8 mouse cellular contexts compared by ENCODE assay signal in the genomic region with DNA sequence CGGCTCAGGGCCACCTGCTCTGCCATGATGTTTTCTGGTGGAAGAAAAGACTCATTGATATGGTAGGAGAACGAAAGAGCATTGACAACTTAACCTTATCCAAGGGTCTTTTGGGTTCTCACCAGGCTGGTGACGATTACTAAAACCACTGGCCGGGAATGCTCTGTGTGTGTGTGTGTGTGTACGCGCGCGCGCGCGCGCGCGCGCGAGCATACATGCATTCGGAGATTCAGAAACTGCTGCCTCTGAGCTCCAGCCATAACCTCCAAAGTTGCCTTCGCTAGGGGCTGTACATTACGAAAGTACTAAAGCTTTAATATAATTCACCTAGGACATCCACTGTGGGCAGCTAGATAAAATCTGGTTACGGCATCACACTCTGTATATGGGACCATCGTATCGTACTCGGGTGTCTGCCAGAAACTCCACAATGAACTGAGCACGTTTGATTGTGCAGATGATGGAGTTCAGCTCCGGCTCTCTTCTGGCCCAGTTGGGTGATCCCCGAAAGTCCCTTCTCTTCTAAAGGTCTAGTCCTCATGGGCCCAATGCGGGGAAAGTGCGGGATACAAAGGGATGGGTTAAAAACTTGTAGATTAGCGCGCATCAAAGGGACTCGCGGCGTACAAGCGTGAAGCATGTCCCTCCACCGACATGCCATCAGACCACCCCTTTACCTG. TPM values are rescaled to one million over a fixed set of nuclear protein-coding genes. Genes with fewer than 3 reads are reported as not detected.
DNase-seq lines count a peak whose midpoint lies in the region; ATAC-seq and TF ChIP-seq lines count a peak whose summit lies in the region.
"Had no signal": no experiment of that assay in that cellular context is flagged by ENCODE, and none has a peak within 500 bp of the region (broad histone marks: within the 10 kb centered on the region; RNA-seq: fewer than 3 reads in every experiment).

No protein-coding gene starts in this region.

- H3K27me3 ChIP-seq in lung, embryonic 14.5 days (ENCODE audit: insufficient read depth, low read length), result no peaks in the 10 kb centered on the region
- no peaks in the 10 kb centered on the region for H3K27me3 ChIP-seq in forebrain, embryonic 10.5 days (ENCODE audit: poor library complexity, severe bottlenecking)
- no peaks in the 10 kb centered on the region for H3K27me3 ChIP-seq in liver, adult 2 months (ENCODE audit: control insufficient read depth, insufficient read depth, low read length)
- H3K27me3 ChIP-seq in stomach, embryonic 15.5 days (replicated peaks), result no peaks in the 10 kb centered on the region

- TF ChIP-seq CTCF in lung, embryonic 14.5 days (IDR thresholded peaks at IDR 0.05; ENCODE audit: low read depth), result no peak
- TF ChIP-seq CTCF in liver, adult 2 months (IDR thresholded peaks at IDR 0.05; ENCODE audit: low read depth, low read length), result no peak

- DNase-seq in lung, embryonic 14.5 days, result peak; percentile 22
- DNase-seq in lung, postnatal 14 days, result no peak
- DNase-seq in ZHBTc4 (ENCODE audit: low read depth, low spot score), result peak; percentile 9
- DNase-seq in forebrain, embryonic 10.5 days (ENCODE audit: extremely low spot score, low spot score), result no peak
- peak; percentile 24 for DNase-seq in liver, adult 2 months (ENCODE audit: extremely low read depth, low read depth, low spot score)
- DNase-seq in urinary bladder, postnatal 4 days (ENCODE audit: low spot score in 2 of 2), result no peak

- H3K9ac ChIP-seq in lung, embryonic 14.5 days, result peak overlapping the region; percentile 55
- H3K9ac ChIP-seq in liver, adult 2 months (ENCODE audit: low read depth, low read length), result peak overlapping the region; percentile 43
- H3K9ac ChIP-seq in stomach, embryonic 15.5 days, result peak overlapping the region; percentile 29

- ATAC-seq in lung, embryonic 14.5 days (ENCODE audit: insufficient read depth), result peak; percentile 32
- ATAC-seq in stomach, embryonic 15.5 days (ENCODE audit: insufficient read depth, low FRiP score, low read depth), result peak; percentile 13; the same call in 1 of the 2 replicates

- peaks cover 8% of the 10 kb centered on the region; the same call in 1 of the 2 replicates for H3K36me3 ChIP-seq in lung, embryonic 14.5 days (ENCODE audit: insufficient read depth)
- peaks cover 6% of the 10 kb centered on the region; the same call in 1 of the 2 replicates for H3K36me3 ChIP-seq in forebrain, embryonic 10.5 days (replicated peaks)
- H3K36me3 ChIP-seq in liver, adult 2 months (ENCODE audit: control insufficient read depth, insufficient read depth, low read length), result peaks cover 24% of the 10 kb centered on the region
- H3K36me3 ChIP-seq in stomach, embryonic 15.5 days, result no peaks in the 10 kb centered on the region

- peaks cover 10% of the 10 kb centered on the region; the same call in 1 of the 2 replicates for H3K79me2 ChIP-seq in liver, adult 2 months (ENCODE audit: control insufficient read depth, insufficient read depth, low read length)

- no peak for TF ChIP-seq POLR2A in liver, adult 2 months (IDR thresholded peaks at IDR 0.05; ENCODE audit: extremely low read depth, insufficient read depth, low read length)

- peak overlapping the region; percentile 65 for H3K4me2 ChIP-seq in lung, embryonic 14.5 days
- H3K4me2 ChIP-seq in stomach, embryonic 15.5 days, result peak overlapping the region; percentile 62

- no peak overlapping the region for H3K27ac ChIP-seq in lung, embryonic 14.5 days (ENCODE audit: low read depth)
- peak overlapping the region; percentile 83 for H3K27ac ChIP-seq in forebrain, embryonic 10.5 days
- 0 out of 2 replicates have a peak overlapping the region, but pooled peaks have one; percentile 14 for H3K27ac ChIP-seq in liver, adult 2 months (replicated peaks; ENCODE audit: insufficient read depth, low read depth, low read length)
- H3K27ac ChIP-seq in stomach, embryonic 15.5 days, result peak overlapping the region; percentile 93

- peak overlapping the region; percentile 53 for H3K4me3 ChIP-seq in lung, embryonic 14.5 days (ENCODE audit: low read depth, low read length)
- H3K4me3 ChIP-seq in forebrain, embryonic 10.5 days, result peak overlapping the region; percentile 63
- H3K4me3 ChIP-seq in liver, adult 2 months (ENCODE audit: insufficient read depth, low read depth, low read length), result peak overlapping the region; percentile 71
- H3K4me3 ChIP-seq in stomach, embryonic 15.5 days (replicated peaks), result peak overlapping the region; percentile 55

- no peaks in the 10 kb centered on the region for H3K9me3 ChIP-seq in lung, embryonic 14.5 days (ENCODE audit: low read depth, low read length)
- H3K9me3 ChIP-seq in forebrain, embryonic 10.5 days, result no peaks in the 10 kb centered on the region
- no peaks in the 10 kb centered on the region for H3K9me3 ChIP-seq in stomach, embryonic 15.5 days

- WGBS in lung, embryonic 14.5 days, result 15% methylated on average over 35 of the region's 35 CpGs
- 22% methylated on average over 35 of the region's 35 CpGs for WGBS in forebrain, embryonic 10.5 days
- 50% methylated on average over 35 of the region's 35 CpGs for WGBS in liver, adult 2 months
- 30% methylated on average over 35 of the region's 35 CpGs for WGBS in stomach, embryonic 15.5 days

- no peaks in the 10 kb centered on the region for H3K4me1 ChIP-seq in lung, embryonic 14.5 days (ENCODE audit: insufficient read depth)
- H3K4me1 ChIP-seq in forebrain, embryonic 10.5 days, result peaks cover 10% of the 10 kb centered on the region
- peaks cover 14% of the 10 kb centered on the region for H3K4me1 ChIP-seq in liver, adult 2 months (ENCODE audit: control insufficient read depth, insufficient read depth, low read length)
- H3K4me1 ChIP-seq in stomach, embryonic 15.5 days, result no peaks in the 10 kb centered on the region

RNA-seq across cellular contexts. Expression of a gene that starts 0.7 kb away (rescaled TPM):
- 48.7 and 53.8 TPM in 2 replicates for polyA plus RNA-seq in lung, embryonic 14.5 days (2014; fragmentation: Nextera tagmentation; extraction: Ambion mirVana)
- polyA plus RNA-seq in forebrain, embryonic 10.5 days (2016; fragmentation: Nextera tagmentation; extraction: Ambion mirVana), result 53.5 and 55.3 TPM in 2 replicates
- total RNA-seq in liver, adult 2 months (2014; rRNA removed), result 3.2 and 4.0 TPM in 2 replicates
- 2.0 and 3.8 TPM in 2 replicates for polyA plus RNA-seq in liver, adult 2 months (2012; rRNA removed)
- 71.1 and 76.5 TPM in 2 replicates for polyA plus RNA-seq in stomach, embryonic 15.5 days (2015; fragmentation: Nextera tagmentation; extraction: Ambion mirVana)

RNA-seq across cellular contexts. Expression of a gene that starts 35.2 kb away (rescaled TPM):
- 19.6 and 20.0 TPM in 2 replicates for polyA plus RNA-seq in lung, embryonic 14.5 days (2014; fragmentation: Nextera tagmentation; extraction: Ambion mirVana)
- polyA plus RNA-seq in forebrain, embryonic 10.5 days (2016; fragmentation: Nextera tagmentation; extraction: Ambion mirVana), result 18.9 and 20.9 TPM in 2 replicates
- total RNA-seq in liver, adult 2 months (2014; rRNA removed), result 50.5 and 68.5 TPM in 2 replicates
- 24.3 and 32.8 TPM in 2 replicates for polyA plus RNA-seq in liver, adult 2 months (2012; rRNA removed)
- polyA plus RNA-seq in stomach, embryonic 15.5 days (2015; fragmentation: Nextera tagmentation; extraction: Ambion mirVana), result 19.9 and 20.1 TPM in 2 replicates

RNA-seq across cellular contexts. Expression of a gene that starts 35.2 kb away (rescaled TPM):
- polyA plus RNA-seq in lung, embryonic 14.5 days (2014; fragmentation: Nextera tagmentation; extraction: Ambion mirVana), result 34.2 and 37.1 TPM in 2 replicates
- 22.8 and 23.7 TPM in 2 replicates for polyA plus RNA-seq in forebrain, embryonic 10.5 days (2016; fragmentation: Nextera tagmentation; extraction: Ambion mirVana)
- total RNA-seq in liver, adult 2 months (2014; rRNA removed), result 5.8 and 8.1 TPM in 2 replicates
- polyA plus RNA-seq in liver, adult 2 months (2012; rRNA removed), result 22.7 and 24.1 TPM in 2 replicates
- polyA plus RNA-seq in stomach, embryonic 15.5 days (2015; fragmentation: Nextera tagmentation; extraction: Ambion mirVana), result 36.0 and 36.1 TPM in 2 replicates

RNA-seq across cellular contexts. Expression of a gene that starts 52.9 kb away (rescaled TPM):
- not detected in 2 replicates for polyA plus RNA-seq in lung, embryonic 14.5 days (2014; fragmentation: Nextera tagmentation; extraction: Ambion mirVana)
- not detected in 2 replicates for polyA plus RNA-seq in forebrain, embryonic 10.5 days (2016; fragmentation: Nextera tagmentation; extraction: Ambion mirVana)
- not detected in 2 replicates for total RNA-seq in liver, adult 2 months (2014; rRNA removed)
- not detected in 2 replicates for polyA plus RNA-seq in liver, adult 2 months (2012; rRNA removed)
- polyA plus RNA-seq in stomach, embryonic 15.5 days (2015; fragmentation: Nextera tagmentation; extraction: Ambion mirVana), result not detected in 2 replicates
- polyA plus RNA-seq: gonadal fat pad, adult 2 months had no signal

RNA-seq across cellular contexts. Expression of a gene that starts 55.1 kb away (rescaled TPM):
- 22.9 and 23.2 TPM in 2 replicates for polyA plus RNA-seq in lung, embryonic 14.5 days (2014; fragmentation: Nextera tagmentation; extraction: Ambion mirVana)
- 10.6 and 12.5 TPM in 2 replicates for polyA plus RNA-seq in forebrain, embryonic 10.5 days (2016; fragmentation: Nextera tagmentation; extraction: Ambion mirVana)
- total RNA-seq in liver, adult 2 months (2014; rRNA removed), result 2.8 and 3.2 TPM in 2 replicates
- polyA plus RNA-seq in liver, adult 2 months (2012; rRNA removed), result 6.3 and 8.4 TPM in 2 replicates
- 17.8 and 17.9 TPM in 2 replicates for polyA plus RNA-seq in stomach, embryonic 15.5 days (2015; fragmentation: Nextera tagmentation; extraction: Ambion mirVana)

Comparison
In these comparisons a context has a peak if more than half of its experiments do, and no peak if none do; other contexts are left out.
1. DNase-seq: peak in lung, embryonic 14.5 days (single experiment), ZHBTc4 (single experiment) and liver, adult 2 months (single experiment); none in lung, postnatal 14 days (single experiment), forebrain, embryonic 10.5 days (single experiment) and urinary bladder, postnatal 4 days (0 of 2).
2. RNA of a gene that starts 0.7 kb away (polyA plus RNA-seq): 71.1 to 76.5 TPM in stomach, embryonic 15.5 days, 53.5 to 55.3 TPM in forebrain, embryonic 10.5 days and 48.7 to 53.8 TPM in lung, embryonic 14.5 days; 2.0 to 3.8 TPM in liver, adult 2 months; every median in the first group is over 10 times any median in the second.
3. Peak in every context shown above with its lines, with median percentiles within 50 percentile points of each other: H3K4me3 ChIP-seq and H3K9ac ChIP-seq.